Mouse (Mus musculus) small intestine, adult 2 months (tissue): ENCODE measurements around the gene Pik3r5.

ENCODE experiments used
- CTCF ChIP-seq: fragments of 200-500 bp; IDR thresholded peaks from 2 replicates; pipeline ENCODE4 v1.5.1; 2012; ENCODE audit warnings: low read depth, mild to moderate bottlenecking, control low read depth, inconsistent platforms, low read length, moderate library complexity, mixed read lengths; ENCODE audit not compliant: insufficient replicate concordance, insufficient read length; ENCODE audit errors: extremely low read depth
- POLR2A ChIP-seq: fragments of 200-500 bp; IDR thresholded peaks from 2 replicates; pipeline ENCODE4 v1.6.1; 2012; ENCODE audit warnings: low read depth, mild to moderate bottlenecking, control low read depth, inconsistent platforms, low read length, moderate library complexity

GRCm38 (mm10) chr11:68482001-68482400 is 50.1 kb downstream of the Pik3r5 start:
- TF ChIP-seq CTCF (no peak), POLR2A (no peak)
